ENCODE assay signal across 26 mouse cellular contexts in genomic region chr13:113599701-113600530, GRCm38 (mm10). TPM values are rescaled to one million over a fixed set of nuclear protein-coding genes. Genes with fewer than 3 reads are reported as not detected.
DNase-seq lines count a peak whose midpoint lies in the region; ATAC-seq and TF ChIP-seq lines count a peak whose summit lies in the region.
"Had no signal": no experiment of that assay in that cellular context is flagged by ENCODE, and none has a peak within 500 bp of the region (broad histone marks: within the 10 kb centered on the region; RNA-seq: fewer than 3 reads in every experiment).

No protein-coding gene starts in this region.

- WGBS in forebrain, embryonic 11.5 days = 91% methylated on average over 22 of the region's 22 CpGs
- WGBS in forebrain, embryonic 14.5 days = 88% methylated on average over 22 of the region's 22 CpGs
- 76% methylated on average over 22 of the region's 22 CpGs for WGBS in liver, embryonic 16.5 days (ENCODE audit: insufficient replicate concordance)
- 82% methylated on average over 22 of the region's 22 CpGs for WGBS in liver, embryonic 12.5 days (ENCODE audit: insufficient replicate concordance)
- WGBS in bone marrow, adult 2 months = 57% methylated on average over 22 of the region's 22 CpGs

- no peak for TF ChIP-seq CTCF in bone marrow, adult 2 months (IDR thresholded peaks at IDR 0.05; ENCODE audit: control insufficient read depth, insufficient read depth, low read length)

- ATAC-seq in forebrain, embryonic 11.5 days (replicated peaks; ENCODE audit: low FRiP score) = no peak
- no peak for ATAC-seq in forebrain, embryonic 14.5 days
- ATAC-seq in liver, embryonic 16.5 days (ENCODE audit: low read depth) = no peak
- no peak for ATAC-seq in liver, embryonic 12.5 days
- peak; percentile 11; the same call in 1 of the 2 replicates for ATAC-seq in megakaryocyte, adult 5-6 weeks (ENCODE audit: poor library complexity, severe bottlenecking)
- ATAC-seq: forebrain, embryonic 16.5 days; lung, postnatal 0 days had no signal

- H3K36me3 ChIP-seq in forebrain, embryonic 11.5 days (ENCODE audit: control insufficient read depth, insufficient read depth, low read length) = no peaks in the 10 kb centered on the region
- H3K36me3 ChIP-seq in forebrain, embryonic 14.5 days (ENCODE audit: control insufficient read depth, insufficient read depth, low read length) = no peaks in the 10 kb centered on the region
- no peaks in the 10 kb centered on the region for H3K36me3 ChIP-seq in liver, embryonic 16.5 days (ENCODE audit: control insufficient read depth, insufficient read depth)
- peaks cover 8% of the 10 kb centered on the region; the same call in 1 of the 2 replicates for H3K36me3 ChIP-seq in liver, embryonic 12.5 days
- H3K36me3 ChIP-seq: hindbrain, embryonic 12.5 days; midbrain, embryonic 12.5 days; neural tube, embryonic 15.5 days had no signal

- peak; percentile 27 for DNase-seq in forebrain, embryonic 11.5 days (ENCODE audit: low spot score)
- no peak for DNase-seq in forebrain, embryonic 14.5 days (ENCODE audit: low spot score)
- no peak for DNase-seq in urinary bladder, adult 18-20 months (ENCODE audit: low spot score in 2 of 2)
- no peak for DNase-seq in thymus, postnatal 36 days
- DNase-seq: adrenal gland, postnatal 36 days; cerebellum, adult 18-20 months; cerebellum, postnatal 36 days; embryo, embryonic 11 days; gastrocnemius, postnatal 14 days; heart, postnatal 14 days; kidney, adult 2 months; kidney, postnatal 14 days had no signal

- H3K9me3 ChIP-seq in forebrain, embryonic 11.5 days (ENCODE audit: control insufficient read depth, low read length) = no peaks in the 10 kb centered on the region
- H3K9me3 ChIP-seq in forebrain, embryonic 14.5 days (replicated peaks; ENCODE audit: control insufficient read depth, low read length) = no peaks in the 10 kb centered on the region
- no peaks in the 10 kb centered on the region for H3K9me3 ChIP-seq in liver, embryonic 16.5 days (replicated peaks; ENCODE audit: control insufficient read depth, low read length)
- no peaks in the 10 kb centered on the region for H3K9me3 ChIP-seq in liver, embryonic 12.5 days (replicated peaks)
- H3K9me3 ChIP-seq: embryonic facial prominence, embryonic 15.5 days; heart, embryonic 13.5 days; hindbrain, embryonic 12.5 days; midbrain, embryonic 12.5 days; neural tube, embryonic 15.5 days had no signal

- H3K4me2 ChIP-seq in forebrain, embryonic 11.5 days (ENCODE audit: low read depth, low read length, severe bottlenecking) = no peak overlapping the region
- no peak overlapping the region for H3K4me2 ChIP-seq in forebrain, embryonic 14.5 days (ENCODE audit: low read length)
- peak overlapping the region; percentile 8; the same call in 1 of the 2 replicates for H3K4me2 ChIP-seq in liver, embryonic 16.5 days (ENCODE audit: low read depth, low read length)
- H3K4me2 ChIP-seq in liver, embryonic 12.5 days = no peak overlapping the region
- H3K4me2 ChIP-seq: embryonic facial prominence, embryonic 15.5 days; heart, embryonic 13.5 days; hindbrain, embryonic 12.5 days; midbrain, embryonic 12.5 days; neural tube, embryonic 15.5 days had no signal

- no peak for TF ChIP-seq POLR2A in bone marrow, adult 2 months (IDR thresholded peaks at IDR 0.05; ENCODE audit: borderline replicate concordance, control insufficient read depth, low read depth, low read length)

- H3K9ac ChIP-seq in forebrain, embryonic 11.5 days (ENCODE audit: low read length) = no peak overlapping the region
- no peak overlapping the region for H3K9ac ChIP-seq in forebrain, embryonic 14.5 days (ENCODE audit: low read length)
- no peak overlapping the region for H3K9ac ChIP-seq in liver, embryonic 16.5 days (ENCODE audit: low read depth, low read length)
- no peak overlapping the region for H3K9ac ChIP-seq in liver, embryonic 12.5 days
- H3K9ac ChIP-seq: embryonic facial prominence, embryonic 15.5 days; heart, embryonic 13.5 days; hindbrain, embryonic 12.5 days; liver, embryonic 14.5 days; midbrain, embryonic 12.5 days; neural tube, embryonic 15.5 days had no signal

- no peaks in the 10 kb centered on the region for H3K27me3 ChIP-seq in forebrain, embryonic 11.5 days (ENCODE audit: control insufficient read depth, insufficient read depth, low read length)
- no peaks in the 10 kb centered on the region for H3K27me3 ChIP-seq in forebrain, embryonic 14.5 days (replicated peaks; ENCODE audit: control insufficient read depth, insufficient read depth, low read length)
- H3K27me3 ChIP-seq in liver, embryonic 16.5 days (ENCODE audit: control insufficient read depth, insufficient read depth, low read depth, low read length) = no peaks in the 10 kb centered on the region
- no peaks in the 10 kb centered on the region for H3K27me3 ChIP-seq in liver, embryonic 12.5 days (replicated peaks)
- H3K27me3 ChIP-seq: embryonic facial prominence, embryonic 15.5 days; heart, embryonic 13.5 days; hindbrain, embryonic 12.5 days; midbrain, embryonic 12.5 days; neural tube, embryonic 15.5 days had no signal

- no peak overlapping the region for H3K4me3 ChIP-seq in forebrain, embryonic 11.5 days (ENCODE audit: low read depth, low read length)
- no peak overlapping the region for H3K4me3 ChIP-seq in forebrain, embryonic 14.5 days (ENCODE audit: low read depth, low read length)
- no peak overlapping the region for H3K4me3 ChIP-seq in liver, embryonic 16.5 days (ENCODE audit: low read depth, low read length)
- no peak overlapping the region for H3K4me3 ChIP-seq in liver, embryonic 12.5 days
- no peak overlapping the region for H3K4me3 ChIP-seq in bone marrow, adult 2 months (replicated peaks; ENCODE audit: control insufficient read depth, low read depth, low read length)
- H3K4me3 ChIP-seq: embryonic facial prominence, embryonic 15.5 days; heart, adult 2 months; heart, embryonic 13.5 days; hindbrain, embryonic 12.5 days; layer of hippocampus, adult 2 months; midbrain, embryonic 12.5 days; neural tube, embryonic 15.5 days had no signal

- no peak overlapping the region for H3K27ac ChIP-seq in forebrain, embryonic 11.5 days (ENCODE audit: low read depth, low read length)
- H3K27ac ChIP-seq in forebrain, embryonic 14.5 days (ENCODE audit: low read depth, low read length) = no peak overlapping the region
- peak overlapping the region; percentile 69 for H3K27ac ChIP-seq in liver, embryonic 16.5 days (ENCODE audit: low read length)
- no peak overlapping the region for H3K27ac ChIP-seq in liver, embryonic 12.5 days
- H3K27ac ChIP-seq in bone marrow, adult 2 months (ENCODE audit: control insufficient read depth, insufficient read depth, low read depth, low read length, poor library complexity) = peak overlapping the region; percentile 88
- H3K27ac ChIP-seq: embryonic facial prominence, embryonic 15.5 days; heart, adult 2 months; heart, embryonic 13.5 days; hindbrain, embryonic 12.5 days; layer of hippocampus, adult 2 months; liver, embryonic 14.5 days; midbrain, embryonic 12.5 days; neural tube, embryonic 15.5 days had no signal

- H3K4me1 ChIP-seq in forebrain, embryonic 11.5 days (replicated peaks; ENCODE audit: control insufficient read depth, insufficient read depth, low read length) = 0 out of 2 replicates have a peak, but pooled peaks cover 2% of the 10 kb centered on the region
- peaks cover 18% of the 10 kb centered on the region for H3K4me1 ChIP-seq in forebrain, embryonic 14.5 days (ENCODE audit: control insufficient read depth, insufficient read depth, low read length)
- peaks cover 32% of the 10 kb centered on the region for H3K4me1 ChIP-seq in liver, embryonic 16.5 days (ENCODE audit: control insufficient read depth, low read depth, low read length)
- H3K4me1 ChIP-seq in liver, embryonic 12.5 days = peaks cover 69% of the 10 kb centered on the region
- H3K4me1 ChIP-seq in bone marrow, adult 2 months (ENCODE audit: control insufficient read depth, insufficient read depth, low read length) = peaks cover 7% of the 10 kb centered on the region; the same call in 1 of the 2 replicates

RNA-seq across cellular contexts. Expression of gene Snx18, which starts 18.4 kb away (rescaled TPM):
- polyA plus RNA-seq in forebrain, embryonic 11.5 days (2014; fragmentation: Nextera tagmentation; extraction: Ambion mirVana) = 18.7 and 21.1 TPM in 2 replicates
- 12.1 and 12.2 TPM in 2 replicates for polyA plus RNA-seq in forebrain, embryonic 14.5 days (2014; fragmentation: Nextera tagmentation; extraction: Ambion mirVana)
- polyA plus RNA-seq in liver, embryonic 16.5 days (2015; fragmentation: Nextera tagmentation; extraction: Ambion mirVana) = 4.0 and 4.7 TPM in 2 replicates
- polyA plus RNA-seq in liver, embryonic 12.5 days (2016; fragmentation: Nextera tagmentation; extraction: Ambion mirVana) = 12.3 and 12.8 TPM in 2 replicates
- polyA plus RNA-seq in bone marrow, adult 2 months (2011; ENCODE audit: insufficient read depth, insufficient read length, low replicate concordance, missing spikeins) = 9.0 and 22.1 TPM in 2 replicates
- total RNA-seq in megakaryocyte, adult 5-6 weeks (2015) = 61.3 and 66.5 TPM in 2 replicates
- 64.9 and 75.6 TPM in 2 replicates for total RNA-seq in megakaryocyte, adult 5-6 weeks (2017)

Comparison
In these comparisons a context has a peak if more than half of its experiments do, and no peak if none do; other contexts are left out.
1. H3K27ac ChIP-seq: peak in liver, embryonic 16.5 days (single experiment) and bone marrow, adult 2 months (single experiment); none in forebrain, embryonic 11.5 days (single experiment), forebrain, embryonic 14.5 days (single experiment) and liver, embryonic 12.5 days (single experiment).